Mouse (Mus musculus): ENCODE results near the gene Hemk1.

Gene Hemk1

GRCm38 (mm10) chr9:107342201-107342709 lies 4.1 kb upstream of the Hemk1 start:
- no peak for DNase-seq

DNA sequence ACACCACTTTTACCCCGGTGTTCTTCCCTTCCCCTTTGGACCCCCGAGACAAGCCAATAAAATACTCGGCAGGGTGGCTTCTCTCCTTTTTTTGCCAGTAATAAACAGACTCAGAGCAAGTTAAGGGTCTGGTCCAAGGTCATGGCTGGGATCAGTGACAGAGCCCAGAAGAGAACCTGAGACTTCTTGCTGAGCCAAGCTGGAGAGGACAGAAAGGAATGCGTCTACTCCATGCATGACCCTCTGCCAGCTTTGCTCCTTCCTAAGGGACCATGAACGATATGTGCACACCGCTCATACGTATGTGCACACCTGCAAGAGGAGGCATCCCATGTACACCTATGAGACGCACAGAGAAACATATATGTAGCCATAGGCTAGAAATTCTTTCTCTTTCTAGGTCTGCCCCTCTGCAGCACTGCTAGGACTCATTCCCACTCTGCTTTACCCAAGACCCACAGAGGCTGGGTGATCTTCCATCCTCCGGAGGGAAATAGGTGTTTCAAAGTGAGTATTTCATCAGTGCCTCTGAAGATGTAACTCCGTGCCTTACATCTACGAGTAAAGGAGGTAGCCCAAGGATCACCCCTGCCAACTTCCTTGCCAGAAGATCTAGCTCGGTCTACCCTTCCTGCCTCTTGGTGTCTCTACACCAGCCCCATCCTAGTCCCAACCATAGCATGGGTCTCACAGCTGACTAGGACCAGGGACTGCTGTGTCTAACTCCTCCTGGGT lies 2.9 kb upstream of the Hemk1 start:
- no peak for DNase-seq

GRCm38 (mm10) chr9:107340267-107340859 lies 2.2 kb upstream of the Hemk1 start, which contains the start of gene 6430571L13Rik:
Gene 6430571L13Rik, plus strand, starts transcription at chr9:107340602.
- DNase-seq = peak; percentile 97

GRCm38 (mm10) chr9:107336386-107336785 lies 1.8 kb downstream of the Hemk1 start:
- no peak for DNase-seq

DNA sequence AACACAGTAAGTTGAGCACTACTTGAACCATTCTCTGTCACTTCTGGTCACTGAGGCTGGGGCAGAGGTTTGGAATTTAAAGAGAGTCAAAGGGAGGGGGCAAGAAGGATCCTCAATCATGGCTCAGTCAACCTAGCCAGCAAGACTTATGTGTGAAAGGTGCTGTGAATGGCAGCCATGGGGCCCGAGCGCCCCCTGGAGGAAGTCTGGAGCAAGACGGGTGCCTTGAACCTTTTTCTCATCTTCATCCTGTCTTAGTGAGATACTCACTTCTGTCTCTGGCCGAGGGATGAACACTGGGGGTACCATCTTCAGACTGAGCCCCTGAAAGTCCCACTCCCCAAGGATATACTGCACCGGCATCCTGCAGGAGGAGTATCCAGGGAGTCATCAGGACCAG lies 2.2 kb downstream of the Hemk1 start:
- peak; percentile 78 for DNase-seq

GRCm38 (mm10) chr9:107335046-107335445 lies 3.1 kb downstream of the Hemk1 start:
- DNase-seq = no peak

GRCm38 (mm10) chr9:107334356-107334755 lies 3.8 kb downstream of the Hemk1 start:
- no peak for DNase-seq

GRCm38 (mm10) chr9:107333686-107334085 lies 4.5 kb downstream of the Hemk1 start:
- DNase-seq = no peak

DNA sequence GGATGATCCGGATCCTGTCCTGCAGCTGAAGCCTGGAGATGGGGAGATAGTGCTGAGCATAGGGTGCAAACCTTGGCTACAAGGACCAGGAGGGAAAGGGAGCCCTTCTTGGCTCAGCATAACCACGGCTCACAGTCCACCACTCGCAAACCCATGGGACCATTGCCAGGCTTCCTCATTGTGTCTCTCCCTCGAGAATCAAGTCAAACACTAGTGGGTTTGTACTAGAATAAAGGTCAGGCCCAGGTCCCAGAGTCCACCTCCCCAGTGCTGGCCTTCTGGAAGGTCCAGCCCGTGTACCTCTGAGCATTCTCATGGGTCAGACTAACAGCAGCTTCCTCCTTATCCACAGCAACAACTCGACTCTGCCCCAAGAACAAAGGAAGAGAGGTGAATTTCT lies 7.4 kb downstream of the Hemk1 start:
- DNase-seq = no peak

- peak; percentile 75 for DNase-seq
Observed at GRCm38 (mm10) chr9:107327879-107328620, 10.1 kb downstream of the Hemk1 start.

DNA sequence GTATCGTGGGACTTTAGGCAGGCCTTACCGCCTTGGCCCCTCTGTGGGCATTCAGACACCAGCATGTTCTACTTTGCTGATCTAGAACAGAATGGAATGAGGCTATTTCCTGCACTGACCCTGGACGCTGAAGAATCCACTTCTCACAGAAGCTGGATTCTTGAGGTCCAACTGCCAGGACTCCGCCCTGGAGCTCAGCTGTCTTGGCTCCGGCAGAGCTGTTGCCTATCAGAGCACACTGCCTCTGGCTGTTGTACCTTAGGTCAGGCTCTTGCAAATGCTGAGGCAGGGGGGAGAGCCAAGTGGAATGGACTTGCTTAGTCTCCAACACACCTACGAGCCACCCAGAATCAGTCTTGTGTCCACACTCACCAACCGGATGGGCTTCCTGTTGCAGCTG lies 12.2 kb downstream of the Hemk1 start:
- DNase-seq = peak; percentile 55

DNA sequence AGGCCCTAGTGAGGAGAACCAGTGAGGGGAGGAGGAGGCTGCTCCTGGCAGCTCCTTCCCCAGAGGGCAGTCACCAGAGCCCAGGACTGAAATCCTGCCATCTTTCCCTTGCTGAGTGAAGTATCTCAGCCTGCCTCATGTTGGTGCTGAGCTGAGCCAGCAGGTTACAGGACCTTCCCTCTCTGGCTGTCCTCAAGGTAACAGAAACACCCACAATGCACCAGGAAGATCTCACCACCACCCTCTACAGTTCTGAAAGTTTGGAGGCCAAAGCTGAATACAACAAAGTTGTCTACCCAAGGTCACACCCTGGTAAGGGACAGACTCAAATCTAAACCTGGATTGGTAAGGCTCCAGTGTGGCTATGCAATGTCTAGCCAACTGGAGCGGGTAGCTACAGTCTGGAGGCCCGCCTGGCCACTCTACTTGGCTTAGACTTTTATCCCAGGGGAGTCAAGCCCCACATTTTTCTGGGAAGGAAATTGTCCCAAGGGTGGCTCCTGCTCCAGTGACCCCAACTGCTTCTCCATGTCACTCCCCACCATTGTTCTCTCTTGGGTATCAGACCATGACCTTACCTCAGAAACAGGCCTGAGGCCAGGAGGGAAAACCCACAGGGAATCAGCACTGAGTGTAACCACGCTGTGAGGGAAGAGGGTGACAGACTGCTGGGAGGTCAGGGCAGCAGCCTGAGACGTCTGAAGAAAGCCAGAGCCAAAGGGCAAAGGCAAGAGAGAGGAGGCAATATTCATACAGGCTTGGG lies 13.2 kb downstream of the Hemk1 start:
- DNase-seq = no peak

DNA sequence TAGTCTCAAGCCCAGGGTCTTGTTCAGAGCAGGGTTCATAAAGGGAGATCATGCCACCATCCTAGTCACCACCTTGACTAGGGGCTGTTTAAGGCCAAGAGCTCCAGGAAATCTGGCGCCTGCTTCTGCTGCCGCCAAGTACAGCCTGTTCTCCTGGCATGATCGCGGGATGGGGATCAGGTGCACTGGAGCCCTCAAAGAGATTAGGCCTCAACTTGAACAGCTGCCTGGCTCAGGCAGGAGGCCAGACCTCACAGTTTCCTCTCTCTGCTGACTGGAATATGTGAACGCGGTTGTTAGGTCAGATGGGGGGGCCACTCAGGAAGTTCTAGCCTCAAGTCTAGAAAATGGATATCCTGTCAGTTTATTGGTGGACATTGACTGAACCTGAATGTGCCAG lies 14.6 kb downstream of the Hemk1 start:
- peak; percentile 67 for DNase-seq

GRCm38 (mm10) chr9:107322461-107323050 lies 15.6 kb downstream of the Hemk1 start:
- DNase-seq = no peak

- DNase-seq = no peak
Observed at GRCm38 (mm10) chr9:107315791-107316190, 22.4 kb downstream of the Hemk1 start.

- no peak for DNase-seq
Observed at GRCm38 (mm10) chr9:107313926-107314325, 24.2 kb downstream of the Hemk1 start.

DNA sequence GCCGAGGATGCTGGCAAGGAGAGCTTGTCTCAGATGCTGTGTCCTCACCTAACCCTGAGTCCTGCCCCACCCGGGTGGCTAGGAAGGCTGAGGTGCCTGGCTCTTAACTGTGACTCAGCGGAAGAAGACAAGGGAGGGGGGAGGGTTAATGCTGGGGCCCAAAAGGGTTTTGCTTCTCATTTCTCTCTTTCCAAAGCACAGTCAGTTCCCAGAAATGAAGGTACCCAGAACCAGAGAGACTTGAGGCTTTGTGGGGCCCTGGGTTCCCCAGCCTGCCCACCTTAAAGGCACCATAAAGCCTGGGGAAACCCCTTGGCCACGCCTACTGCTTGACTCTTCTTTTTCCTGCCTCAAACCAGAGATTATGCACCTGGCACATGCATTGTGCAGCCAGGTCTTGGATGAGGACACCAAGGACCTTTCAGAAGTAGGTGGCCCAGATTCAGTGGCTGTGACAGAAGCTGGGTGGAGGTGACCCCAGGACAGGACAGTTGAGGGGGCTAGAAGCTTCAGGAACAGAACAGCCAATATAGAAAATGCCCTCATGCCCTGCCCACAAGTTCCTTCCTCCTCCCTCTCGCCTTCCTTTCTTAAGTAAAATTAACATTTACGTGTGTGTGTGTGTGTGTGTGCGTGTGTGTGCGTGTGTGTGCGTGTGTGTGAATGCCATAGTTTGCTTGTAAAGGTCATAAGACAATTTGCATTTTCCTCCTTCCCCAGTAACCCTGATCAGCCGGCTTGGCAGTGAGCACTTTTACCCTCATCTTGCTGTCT lies 25.2 kb downstream of the Hemk1 start:
- no peak for DNase-seq

GRCm38 (mm10) chr9:107309600-107309999 lies 28.6 kb downstream of the Hemk1 start:
- DNase-seq = no peak

GRCm38 (mm10) chr9:107309171-107309570 lies 29.0 kb downstream of the Hemk1 start:
- no peak for DNase-seq

GRCm38 (mm10) chr9:107308346-107309000 lies 29.7 kb downstream of the Hemk1 start:
- no peak for DNase-seq

DNA sequence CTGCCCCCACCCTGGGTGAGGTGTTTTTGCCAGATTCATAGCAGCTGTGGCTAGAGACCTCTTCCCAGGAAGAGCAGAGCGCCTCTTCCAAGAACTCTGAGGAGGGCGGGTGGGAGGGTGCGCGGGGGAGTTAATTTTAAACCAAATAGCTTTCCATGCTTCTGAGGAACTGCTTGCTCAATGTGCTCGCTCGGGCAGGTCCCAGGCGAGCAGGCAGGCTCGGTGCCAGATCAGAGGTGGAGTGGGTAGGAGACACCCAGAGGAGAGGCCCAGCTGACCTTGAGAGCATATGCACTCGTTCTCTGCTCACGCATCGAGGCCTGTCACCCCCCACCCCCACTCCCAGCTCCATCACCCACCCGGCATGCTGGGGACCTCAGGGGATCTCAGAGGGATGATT lies 30.3 kb downstream of the Hemk1 start:
- peak; percentile 81 for DNase-seq
